Mouse (Mus musculus): Measurements from ENCODE around the gene Clec18a.
"Not testable (repeated sequence)": the region's sequence is repeated elsewhere in the genome, so short reads cannot be mapped to it uniquely, and the experiment has no call there.

Clec18a gene

DNA sequence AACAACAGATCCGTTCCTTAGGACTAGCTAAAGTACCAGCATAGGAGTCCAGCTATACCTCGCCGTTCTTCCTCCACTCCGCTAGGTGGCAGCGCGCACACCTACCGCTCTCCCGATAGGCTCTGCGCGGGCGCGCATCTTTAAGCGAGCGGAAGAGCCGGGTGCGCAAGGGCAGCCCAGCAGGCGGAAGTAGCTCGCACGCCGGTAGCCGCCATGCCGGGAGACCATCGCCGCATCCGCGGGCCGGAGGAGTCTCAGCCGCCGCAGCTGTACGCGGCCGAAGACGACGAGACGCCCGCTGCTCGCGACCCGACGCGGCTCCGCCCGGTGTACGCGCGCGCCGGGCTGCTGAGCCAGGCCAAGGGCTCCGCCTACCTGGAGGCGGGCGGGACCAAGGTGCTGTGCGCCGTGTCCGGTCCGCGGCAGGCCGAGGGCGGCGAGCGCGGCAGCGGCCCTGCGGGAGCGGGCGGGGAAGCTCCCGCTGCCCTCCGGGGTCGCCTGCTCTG lies 36.0 kb downstream of the Clec18a start, which contains the start of gene Exosc6:
Gene Exosc6 (plus strand): TSS at position 182 of the 506 bp plus-strand sequence.
- DNase-seq (ENCODE audit: low read depth, low spot score), result peak; percentile 97

- no peak for DNase-seq (ENCODE audit: low read depth, low spot score)
Observed at GRCm38 (mm10) chr8:111055661-111056060, 36.6 kb downstream of the Clec18a start.

DNA sequence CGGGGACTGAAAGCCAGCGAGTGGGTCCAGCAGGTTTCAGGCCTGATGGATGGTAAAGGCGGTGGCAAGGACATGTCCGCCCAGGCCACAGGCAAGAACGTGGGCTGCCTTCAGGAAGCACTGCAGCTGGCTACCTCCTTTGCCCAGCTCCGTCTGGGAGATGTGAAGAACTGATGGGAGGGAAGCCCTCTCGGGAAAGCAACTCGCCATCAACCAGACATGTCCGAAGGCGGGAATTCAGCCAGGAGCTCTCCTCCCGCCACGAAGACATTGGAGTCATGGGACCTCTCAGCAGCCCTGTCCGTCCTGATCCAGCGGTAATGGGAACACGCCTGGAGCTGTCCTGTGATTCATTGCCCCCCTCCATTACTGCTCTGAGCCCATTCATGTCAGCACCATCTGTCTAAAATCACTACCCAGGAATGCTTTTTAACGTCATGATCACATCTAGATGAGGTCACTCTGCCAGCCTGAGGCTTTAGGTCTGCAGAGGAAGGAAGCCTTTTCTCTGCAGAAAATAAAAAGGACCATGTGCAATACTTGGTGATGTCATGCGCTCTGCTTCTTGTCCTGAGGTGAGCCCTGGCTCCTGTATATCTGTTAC lies 37.1 kb downstream of the Clec18a start:
- no peak for DNase-seq (ENCODE audit: low read depth, low spot score)

- DNase-seq (ENCODE audit: low read depth, low spot score), result no peak
Observed at GRCm38 (mm10) chr8:111053827-111054518, 38.3 kb downstream of the Clec18a start.

DNA sequence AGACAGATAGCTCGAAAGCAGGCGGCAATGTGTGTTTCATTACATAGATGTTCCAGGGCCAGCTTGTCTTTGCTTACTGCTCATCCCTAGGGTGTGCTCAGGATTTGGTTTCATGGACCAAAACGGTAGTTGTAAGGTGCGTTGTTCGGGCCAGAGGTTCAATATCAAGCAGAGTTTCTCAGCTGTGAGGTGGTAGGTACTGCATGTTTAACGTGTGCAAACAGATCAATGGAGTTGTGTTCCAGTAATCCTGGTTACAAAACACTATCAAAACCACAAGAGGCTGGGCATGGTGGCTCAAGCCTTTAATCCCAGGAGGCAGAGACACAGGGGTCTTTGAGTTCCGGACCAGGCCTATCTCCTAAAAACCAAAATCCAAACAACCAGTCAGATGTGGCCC lies 43.1 kb downstream of the Clec18a start:
- DNase-seq (ENCODE audit: low read depth, low spot score), result no peak

DNA sequence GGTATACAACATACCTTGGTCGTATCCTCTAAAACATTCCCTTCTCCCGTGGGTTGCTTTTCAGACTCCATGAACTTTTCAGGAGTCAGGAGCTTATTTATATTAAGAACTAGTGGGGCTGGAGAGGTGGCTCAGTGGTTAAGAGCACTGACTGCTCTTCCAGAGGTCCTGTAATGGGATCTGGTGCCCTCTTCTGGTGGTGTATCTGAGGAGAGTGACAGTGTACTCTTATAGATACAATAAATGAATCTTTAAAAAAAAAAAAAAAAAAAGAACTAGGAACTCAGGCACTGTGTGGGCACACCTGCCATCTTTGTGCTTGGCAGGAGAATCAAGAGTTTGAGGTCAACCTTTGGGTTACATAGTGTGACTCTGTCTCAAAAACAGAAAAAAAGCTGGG lies 43.5 kb downstream of the Clec18a start:
- DNase-seq (ENCODE audit: low read depth, low spot score), result no peak

- peak; percentile 61 for DNase-seq (ENCODE audit: low read depth, low spot score)
Observed at GRCm38 (mm10) chr8:111044003-111044734, 48.1 kb downstream of the Clec18a start.

- DNase-seq (ENCODE audit: low read depth, low spot score), result no peak
Observed at GRCm38 (mm10) chr8:111042546-111042945, 49.7 kb downstream of the Clec18a start.

GRCm38 (mm10) chr8:111036591-111036990 lies 55.6 kb downstream of the Clec18a start:
- no peak for DNase-seq (ENCODE audit: low read depth, low spot score)

DNA sequence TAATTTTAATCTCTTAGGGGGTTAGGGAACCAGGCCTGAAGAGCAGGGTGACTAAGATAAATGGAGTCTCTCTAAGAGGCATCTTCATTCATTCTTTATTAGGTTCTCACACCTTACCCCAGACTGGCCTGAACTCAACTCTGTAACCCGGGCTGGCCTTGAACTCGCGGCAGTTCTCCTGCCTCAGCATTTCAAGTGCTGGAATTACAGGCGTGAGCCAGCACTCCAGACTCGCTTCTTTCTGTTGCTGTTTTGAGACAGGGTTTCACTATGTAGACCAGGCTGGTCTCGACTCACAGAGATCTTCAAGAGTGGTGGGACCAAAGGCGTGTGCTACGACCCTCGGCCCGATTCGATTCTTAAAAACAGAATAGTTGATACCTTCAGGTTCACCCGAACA lies 58.0 kb downstream of the Clec18a start:
- no peak for DNase-seq (ENCODE audit: low read depth, low spot score)

GRCm38 (mm10) chr8:111033482-111034215 lies 58.6 kb downstream of the Clec18a start:
- DNase-seq (ENCODE audit: low read depth, low spot score), result peak; percentile 100

DNA sequence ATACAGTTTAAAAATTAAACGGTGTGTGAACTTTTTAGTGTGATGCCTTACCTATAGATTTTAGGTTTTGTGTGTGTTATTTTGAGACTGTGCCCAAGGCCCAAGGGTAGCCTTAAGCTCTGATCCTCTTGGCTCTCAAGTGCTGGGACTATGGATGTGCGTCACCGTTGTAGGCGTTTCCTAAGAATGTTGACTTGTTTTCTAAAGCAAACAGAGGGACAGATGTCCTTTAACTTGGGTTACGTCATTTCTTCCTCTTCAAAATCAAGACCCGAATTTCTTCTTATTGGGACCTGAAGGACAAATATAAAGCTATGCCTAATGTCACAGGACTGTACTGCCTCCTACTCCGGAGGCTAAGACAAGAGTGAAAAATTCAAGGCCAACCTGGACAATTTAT lies 59.3 kb downstream of the Clec18a start, which contains the start of gene Aars:
Gene Aars (plus strand): TSS at position 229 of the 400 bp plus-strand sequence.
- DNase-seq (ENCODE audit: low read depth, low spot score), result peak; percentile 56

DNA sequence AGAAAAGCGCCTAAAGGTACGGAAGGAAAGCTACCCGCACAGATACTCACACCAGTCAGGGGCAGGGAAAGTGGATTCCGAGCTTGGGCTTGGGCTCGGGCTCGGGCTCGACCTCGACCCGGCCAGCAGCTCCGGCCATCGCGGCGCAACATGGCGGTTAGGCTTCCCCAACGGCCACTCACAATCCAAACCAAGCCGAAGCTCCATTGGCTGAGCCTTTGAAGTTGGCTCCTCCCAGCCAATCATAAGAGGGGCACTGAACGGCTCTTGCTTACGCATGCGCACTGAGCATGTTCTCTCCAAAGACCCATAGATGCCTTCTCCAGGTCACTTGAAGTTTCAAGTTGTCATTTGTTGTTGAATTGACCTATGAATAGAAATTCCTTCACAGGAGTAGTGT lies 60.7 kb downstream of the Clec18a start, which contains the start of gene Ddx19b:
Gene Ddx19b (minus strand): TSS at position 180 of the 400 bp plus-strand sequence.
- peak; percentile 90 for DNase-seq (ENCODE audit: low read depth, low spot score)

- no peak for DNase-seq (ENCODE audit: low read depth, low spot score)
Observed at GRCm38 (mm10) chr8:111030045-111030444, 62.2 kb downstream of the Clec18a start.

- peak; percentile 92 for DNase-seq (ENCODE audit: low read depth, low spot score)
Observed at GRCm38 (mm10) chr8:111029589-111029988, 62.6 kb downstream of the Clec18a start.

GRCm38 (mm10) chr8:111027391-111027937 lies 64.8 kb downstream of the Clec18a start:
- DNase-seq (ENCODE audit: low read depth, low spot score), result peak; percentile 76

GRCm38 (mm10) chr8:111026609-111027008 lies 65.6 kb downstream of the Clec18a start:
- DNase-seq (ENCODE audit: low read depth, low spot score), result not testable (repeated sequence)

DNA sequence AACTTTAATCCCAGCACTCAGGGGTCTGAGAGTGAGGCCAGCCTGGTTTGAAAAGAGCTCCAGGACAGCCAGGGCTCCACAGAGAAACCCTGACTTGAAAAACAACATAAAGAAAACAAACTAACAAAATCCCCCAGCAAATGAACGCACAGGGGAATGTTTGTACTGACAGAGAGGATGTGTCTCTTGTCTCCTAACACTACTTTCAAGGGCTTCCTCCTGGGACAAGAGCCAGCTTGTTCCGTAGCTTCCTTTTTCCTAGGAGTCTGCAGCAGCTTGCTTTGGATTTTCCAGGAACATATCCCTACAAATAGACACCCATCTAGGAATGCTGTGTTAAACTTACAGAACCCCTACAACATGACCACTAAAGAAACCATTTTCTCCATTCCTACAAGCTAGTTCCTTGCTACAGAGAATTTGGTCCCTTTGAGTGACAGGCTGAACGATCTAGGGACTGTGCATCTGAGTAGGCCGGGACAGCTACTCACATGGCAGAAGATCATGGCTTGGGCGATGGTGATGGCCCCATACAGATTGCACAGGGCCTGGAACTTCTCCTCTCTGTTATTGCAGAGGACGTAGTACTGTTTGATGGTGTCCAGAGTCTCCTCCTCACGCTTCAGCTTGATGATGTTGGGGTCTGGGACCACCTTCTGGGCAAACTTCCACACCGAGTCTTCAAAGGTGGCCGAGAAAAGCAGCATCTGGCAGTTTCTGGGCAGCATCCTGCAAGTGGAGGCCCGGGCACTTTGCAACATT lies 81.8 kb downstream of the Clec18a start:
- not testable (repeated sequence) for DNase-seq (ENCODE audit: low read depth, low spot score)

All from R1 (cell line).